Mouse (Mus musculus) forebrain, postnatal 0 days (tissue): ENCODE data around the gene Cdkl1. TPM values are rescaled to one million over a fixed set of nuclear protein-coding genes. Genes with fewer than 3 reads are reported as not detected.

ENCODE experiments used
- ATAC-seq: fragments of 200-750 bp; cut with Nextera tagmentation; 2 replicates; pipeline ENCODE4 v1.8.0; 2017; ENCODE audit warnings: mild to moderate bottlenecking, moderate library complexity
- DNase-seq: peaks from one replicate; pipeline ENCODE4 v3.0.0-alpha.2; 2015
- H3K27ac ChIP-seq: fragments of 300-500 bp; sonication (generic); 2 replicates; pipeline ENCODE4 v1.5.1; 2014; ENCODE audit warnings: low read depth, mild to moderate bottlenecking, antibody characterized with exemption, low read length, moderate library complexity, mixed read lengths
- H3K27me3 ChIP-seq: fragments of 300-500 bp; sonication (generic); 2 replicates; pipeline ENCODE4 v1.6.1; 2014; ENCODE audit warnings: mild to moderate bottlenecking, low read length, mixed read lengths; ENCODE audit not compliant: insufficient read depth
- H3K36me3 ChIP-seq: fragments of 300-500 bp; sonication (generic); 2 replicates; pipeline ENCODE4 v1.6.1; 2014; ENCODE audit warnings: mild to moderate bottlenecking, moderate library complexity; ENCODE audit not compliant: insufficient read depth
- H3K4me1 ChIP-seq: fragments of 300-500 bp; sonication (generic); 2 replicates; pipeline ENCODE4 v1.6.1; 2014; ENCODE audit warnings: antibody characterized with exemption; ENCODE audit not compliant: insufficient read depth
- H3K4me2 ChIP-seq: fragments of 300-500 bp; sonication (generic); 2 replicates; pipeline ENCODE4 v1.6.1; 2014; ENCODE audit warnings: low read depth, mild to moderate bottlenecking, moderate library complexity
- H3K4me3 ChIP-seq: fragments of 300-500 bp; sonication (generic); 2 replicates; pipeline ENCODE4 v1.5.1; 2014; ENCODE audit warnings: low read depth, low read length, mixed read lengths
- H3K9ac ChIP-seq: fragments of 300-500 bp; sonication (generic); 2 replicates; pipeline ENCODE4 v1.6.1; 2014; ENCODE audit warnings: mild to moderate bottlenecking
- H3K9me3 ChIP-seq: fragments of 300-500 bp; sonication (generic); 2 replicates; pipeline ENCODE4 v1.6.1; 2016; ENCODE audit warnings: low read length
- CTCF ChIP-seq: sonication (generic); IDR thresholded peaks from 2 replicates; pipeline ENCODE4 v1.5.1; 2016; ENCODE audit warnings: antibody characterized with exemption, control low read depth, low read depth
- WGBS: fragments of 180-500 bp; shearing (Covaris S2); extraction: QIAGEN DNeasy Blood & Tissue Kit; methylation state at CpG from one replicate; pipeline ENCODE4 v1.1.7; 2014; 5-methylcytosine and 5-hydroxymethylcytosine counted together
- polyA plus RNA-seq: library from polyadenylated mRNA; unstranded; fragments of >200 nt; fragmentation: Nextera tagmentation; extraction: Ambion mirVana; gene quantifications from 2 replicates; pipeline ENCODE4 v1.2.1, GENCODE M21; 2015
- total RNA-seq: library from RNA; depleted of rRNA; stranded (reverse); fragments of >200 nt; gene quantifications from 2 replicates; pipeline ENCODE4 v1.2.3, GENCODE M21; 2014

The Cdkl1 gene
- total and polyA plus RNA-seq, 2 experiments from 2014 or later: 16.9 to 35.7 TPM

DNA sequence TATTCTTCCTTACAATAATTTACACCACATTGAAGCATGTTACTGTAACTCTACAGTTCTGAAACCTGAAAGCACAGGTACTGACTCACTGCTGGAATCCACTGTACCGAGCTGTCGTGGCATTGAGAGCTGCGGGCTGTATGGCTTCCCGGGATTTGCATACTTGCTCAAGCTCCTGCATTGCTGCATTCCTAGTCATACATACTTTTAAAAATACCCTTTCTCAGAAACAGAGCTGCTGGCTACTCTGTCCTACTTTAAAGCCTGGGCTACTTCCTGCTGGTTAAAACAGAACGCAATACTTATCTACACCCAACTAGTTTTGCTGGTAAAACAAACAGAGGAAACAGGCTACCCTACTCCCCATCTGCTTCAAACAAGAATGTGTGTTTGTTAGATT is 46.9 kb downstream of the Cdkl1 start:
- H3K4me1 ChIP-seq: no peaks in the 10 kb centered on the region
- TF ChIP-seq CTCF: no peak
- no peaks in the 10 kb centered on the region for H3K27me3 ChIP-seq
- H3K4me3 ChIP-seq: no peak overlapping the region
- no peak overlapping the region for H3K4me2 ChIP-seq
- DNase-seq (no peak), ATAC-seq (no peak)
- no peaks in the 10 kb centered on the region for H3K9me3 ChIP-seq
- WGBS: 90% methylated on average over 5 of the region's 5 CpGs
- H3K9ac ChIP-seq: no peak overlapping the region
- no peak overlapping the region for H3K27ac ChIP-seq
- H3K36me3 ChIP-seq: no peaks in the 10 kb centered on the region

DNA sequence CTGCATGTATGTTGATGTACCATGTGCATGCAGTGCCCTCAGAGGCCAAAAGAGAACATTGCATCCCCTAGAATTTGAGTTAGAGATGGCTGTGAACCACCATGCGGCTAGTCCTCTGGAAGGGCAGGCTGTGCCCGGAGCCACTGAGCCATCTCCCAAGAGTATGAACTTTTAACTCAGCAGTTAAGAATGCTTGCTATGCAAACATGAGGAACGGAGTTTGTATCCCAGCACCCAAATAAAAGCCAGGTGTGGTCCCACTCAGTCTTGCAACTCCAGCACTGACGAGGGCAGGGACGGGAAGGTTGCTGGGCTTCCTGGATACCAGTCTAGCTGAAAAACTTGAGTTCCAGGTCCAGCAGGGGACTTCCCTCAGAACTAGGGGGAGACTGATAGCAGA is 49.1 kb downstream of the Cdkl1 start:
- no peak for DNase-seq
- peak; percentile 17; the same call in 1 of the 2 replicates for TF ChIP-seq CTCF
- no peak for ATAC-seq
- Histone ChIP-seq H3K4me2 (no peak overlapping the region), H3K27ac (no peak overlapping the region), H3K36me3 (no peaks in the 10 kb centered on the region), H3K9ac (no peak overlapping the region), H3K4me1 (no peaks in the 10 kb centered on the region), H3K9me3 (no peaks in the 10 kb centered on the region), H3K27me3 (no peaks in the 10 kb centered on the region), H3K4me3 (no peak overlapping the region)
- 86% methylated on average over 5 of the region's 5 CpGs for WGBS

DNA sequence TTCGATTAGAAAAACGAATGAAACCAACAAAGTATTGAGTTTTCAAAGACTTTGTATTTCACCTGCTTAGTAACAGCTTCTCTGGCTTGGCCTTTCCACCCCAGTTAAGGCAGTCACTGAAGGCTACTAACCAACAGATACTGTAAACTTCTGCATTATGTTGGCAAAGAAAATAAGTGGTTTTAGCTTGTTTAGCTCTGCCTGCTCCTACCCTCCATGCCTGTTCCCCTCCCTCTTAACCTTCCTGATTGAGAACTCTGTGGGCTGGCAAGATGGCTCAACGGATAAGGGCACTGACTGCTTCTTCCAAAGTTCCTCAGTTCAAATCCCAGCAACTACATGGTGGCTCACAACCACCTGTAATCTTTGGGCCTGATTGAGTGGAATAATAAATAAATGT is 57.1 kb downstream of the Cdkl1 start:
- DNase-seq (no peak), ATAC-seq (no peak)
- no peaks in the 10 kb centered on the region for H3K9me3 ChIP-seq
- H3K4me2 ChIP-seq: no peak overlapping the region
- no peaks in the 10 kb centered on the region for H3K36me3 ChIP-seq
- H3K9ac ChIP-seq: no peak overlapping the region
- H3K27ac ChIP-seq: no peak overlapping the region
- no peak for TF ChIP-seq CTCF
- no peaks in the 10 kb centered on the region for H3K4me1 ChIP-seq
- no peak overlapping the region for H3K4me3 ChIP-seq
- 81% methylated on average over 3 of the region's 3 CpGs for whole genome bisulfite sequencing
- no peaks in the 10 kb centered on the region for H3K27me3 ChIP-seq

GRCm38 (mm10) chr12:69733518-69733917 is 57.5 kb downstream of the Cdkl1 start:
- Histone ChIP-seq H3K27me3 (no peaks in the 10 kb centered on the region), H3K4me2 (no peak overlapping the region)

GRCm38 (mm10) chr12:69732221-69732620 is 58.8 kb downstream of the Cdkl1 start:
- H3K9ac ChIP-seq: no peak overlapping the region
- no peaks in the 10 kb centered on the region for H3K9me3 ChIP-seq
- no peak for ATAC-seq
- no peak overlapping the region for H3K27ac ChIP-seq
- H3K36me3 ChIP-seq: no peaks in the 10 kb centered on the region
- no peak overlapping the region for H3K4me2 ChIP-seq
- no peak for DNase-seq
- 47% methylated on average over 5 of the region's 5 CpGs for WGBS
- TF ChIP-seq CTCF: no peak
- no peak overlapping the region for H3K4me3 ChIP-seq
- no peaks in the 10 kb centered on the region for H3K27me3 ChIP-seq
- no peaks in the 10 kb centered on the region for H3K4me1 ChIP-seq

More at GRCm38 (mm10) chr12:69733518-69733917, 57.5 kb downstream of the Cdkl1 start:
- peak; percentile 76 for TF ChIP-seq CTCF
- H3K9me3 ChIP-seq: no peaks in the 10 kb centered on the region
- WGBS: under 1% methylated on average over 2 of the region's 2 CpGs
- H3K36me3 ChIP-seq: no peaks in the 10 kb centered on the region
- no peak overlapping the region for H3K9ac ChIP-seq
- H3K27ac ChIP-seq: no peak overlapping the region
- DNase-seq (peak; percentile 18), ATAC-seq (peak; percentile 69)
- H3K4me3 ChIP-seq: no peak overlapping the region
- H3K4me1 ChIP-seq: no peaks in the 10 kb centered on the region

DNA sequence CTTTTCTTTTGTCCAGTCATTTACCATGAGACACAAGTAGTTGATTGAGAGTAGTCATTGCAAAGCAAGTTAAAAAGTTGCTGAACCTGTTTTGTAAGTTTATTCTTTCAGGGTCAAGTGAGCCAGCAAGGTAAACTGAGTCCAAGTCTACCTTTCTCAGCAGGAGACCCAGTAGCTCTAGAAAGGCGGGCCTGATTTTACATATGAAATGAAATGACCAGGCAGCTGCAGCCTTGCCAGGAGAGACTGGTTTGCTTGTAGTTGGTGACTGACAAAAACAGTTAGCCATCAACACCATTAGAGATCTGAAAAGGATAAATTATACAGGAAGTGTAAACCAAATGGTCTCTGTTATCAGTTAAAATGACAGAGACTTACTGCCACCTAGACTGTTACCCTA is 60.8 kb downstream of the Cdkl1 start:
- Histone ChIP-seq H3K9ac (no peak overlapping the region), H3K27ac (no peak overlapping the region), H3K4me3 (no peak overlapping the region), H3K27me3 (no peaks in the 10 kb centered on the region), H3K9me3 (no peaks in the 10 kb centered on the region), H3K4me2 (no peak overlapping the region), H3K4me1 (0 out of 2 replicates have a peak, but pooled peaks cover 2% of the 10 kb centered on the region), H3K36me3 (no peaks in the 10 kb centered on the region)
- ATAC-seq (no peak), DNase-seq (no peak)
- WGBS: 87% methylated on average over 1 of the region's 1 CpGs
- no peak for TF ChIP-seq CTCF

DNA sequence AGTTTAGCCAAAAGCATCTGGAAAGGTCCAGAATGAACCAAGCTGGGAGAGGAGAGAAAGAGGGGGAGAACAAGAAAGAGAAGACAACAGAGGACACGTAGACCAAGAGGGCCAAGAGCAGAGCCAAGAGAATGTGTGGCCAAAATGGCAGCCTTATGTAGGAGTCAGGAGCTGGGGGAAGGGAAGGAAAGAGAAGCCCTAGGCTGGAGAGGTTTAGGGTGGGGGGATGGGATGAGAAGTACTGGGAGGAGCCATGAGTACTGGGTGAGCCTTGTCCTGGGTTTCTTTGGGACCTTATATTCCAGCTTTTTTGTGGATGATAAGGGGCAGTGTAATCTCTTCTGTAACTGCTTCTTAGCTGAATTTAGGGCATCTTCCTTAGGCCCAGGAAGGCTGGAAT is 61.8 kb downstream of the Cdkl1 start:
- 74% methylated on average over 1 of the region's 1 CpGs for WGBS
- DNase-seq: no peak
- Histone ChIP-seq H3K4me2 (no peak overlapping the region), H3K4me3 (no peak overlapping the region), H3K9ac (no peak overlapping the region), H3K27ac (no peak overlapping the region), H3K36me3 (no peaks in the 10 kb centered on the region), H3K9me3 (no peaks in the 10 kb centered on the region), H3K4me1 (peaks cover 7% of the 10 kb centered on the region), H3K27me3 (no peaks in the 10 kb centered on the region)
- no peak for TF ChIP-seq CTCF
- no peak for ATAC-seq
